Mouse (Mus musculus): ENCODE measurements around the gene Aurkb. TPM values are rescaled to one million over a fixed set of nuclear protein-coding genes. Genes with fewer than 3 reads are reported as not detected.

The Aurkb gene
- total RNA-seq, 4 experiments from 2014 or later: 0.35 TPM; not detected in 3

DNA sequence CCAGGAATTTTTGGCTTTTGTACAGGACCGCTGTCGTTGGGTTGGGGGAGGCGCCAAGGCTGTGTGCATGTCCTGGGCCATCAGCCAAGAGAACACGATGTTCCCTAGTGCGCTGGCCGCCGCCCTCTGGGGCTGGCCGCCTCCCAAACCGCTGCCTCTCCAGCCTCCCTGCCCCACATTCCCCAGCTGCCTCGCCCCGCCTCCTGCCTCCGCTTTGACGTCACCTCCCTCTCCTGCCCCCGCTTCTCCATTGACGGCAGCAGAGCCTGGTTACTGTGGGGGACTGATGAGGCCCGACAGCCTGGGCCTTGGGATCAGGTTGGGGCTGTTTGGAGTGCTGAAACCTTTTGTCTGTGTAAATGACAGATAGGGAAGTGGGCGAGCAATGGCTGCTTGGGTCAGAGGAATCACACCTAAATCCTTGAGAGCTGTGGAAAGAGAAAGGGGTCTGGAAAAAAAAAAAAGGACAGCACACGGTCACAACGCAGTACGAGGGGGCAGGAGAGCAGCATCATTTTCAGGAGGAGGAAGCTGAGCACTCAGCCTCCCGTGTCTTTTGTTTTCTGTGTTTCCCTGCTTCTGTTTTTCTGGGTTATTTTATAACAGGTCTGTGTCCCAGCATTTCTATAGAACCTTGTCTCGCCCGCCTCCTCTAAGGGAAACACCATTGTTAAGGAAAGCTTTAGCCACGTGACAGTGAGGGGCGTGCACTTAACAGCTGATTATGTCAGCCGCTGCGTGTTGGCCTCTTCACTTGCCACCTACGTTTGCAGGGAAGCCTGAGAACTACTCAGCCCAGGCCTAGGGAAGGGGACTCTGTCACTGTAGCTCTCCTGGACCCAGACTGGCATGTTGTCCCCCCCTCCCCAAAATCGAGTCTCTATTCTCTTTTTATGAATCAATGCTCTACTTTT is 51.8 kb downstream of the Aurkb start:
- peak; percentile 100 for DNase-seq (ENCODE audit: low spot score in 2 of 2)

DNA sequence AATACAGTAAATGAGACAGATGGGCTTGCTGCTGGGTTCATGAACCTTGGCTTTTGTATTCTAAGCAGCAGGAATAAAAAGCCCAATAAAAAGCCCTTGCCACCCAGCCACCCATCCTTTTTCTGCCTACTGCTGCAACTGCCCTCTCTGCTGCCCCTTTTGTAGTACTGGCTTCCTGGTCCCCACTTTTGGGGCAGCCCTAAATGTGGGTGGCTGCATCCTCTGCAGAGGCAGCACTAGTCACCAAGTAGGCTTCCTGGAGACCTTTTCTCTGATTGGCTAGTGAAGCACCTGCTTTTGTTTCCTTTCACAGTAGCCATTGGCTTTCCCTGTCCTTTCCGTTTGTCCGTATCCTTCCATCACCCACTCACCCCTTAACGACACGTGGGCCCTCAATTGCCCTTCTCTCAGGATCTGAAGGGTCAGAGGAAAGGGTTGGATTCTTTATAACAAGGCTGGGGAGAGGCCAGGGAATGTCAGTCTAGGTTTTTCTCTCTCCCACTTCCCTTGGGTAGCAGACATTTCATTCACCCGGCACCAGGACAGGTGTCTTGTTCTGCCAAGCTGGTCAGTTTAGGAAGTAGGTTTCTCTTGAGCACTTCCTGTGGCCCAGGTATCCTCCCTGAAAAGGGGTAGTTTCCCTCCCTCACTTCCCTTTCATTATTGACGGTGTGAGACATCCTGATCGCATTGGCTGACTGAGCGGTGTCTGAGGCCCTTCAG is 52.8 kb downstream of the Aurkb start:
- DNase-seq (ENCODE audit: low spot score in 2 of 2): no peak

DNA sequence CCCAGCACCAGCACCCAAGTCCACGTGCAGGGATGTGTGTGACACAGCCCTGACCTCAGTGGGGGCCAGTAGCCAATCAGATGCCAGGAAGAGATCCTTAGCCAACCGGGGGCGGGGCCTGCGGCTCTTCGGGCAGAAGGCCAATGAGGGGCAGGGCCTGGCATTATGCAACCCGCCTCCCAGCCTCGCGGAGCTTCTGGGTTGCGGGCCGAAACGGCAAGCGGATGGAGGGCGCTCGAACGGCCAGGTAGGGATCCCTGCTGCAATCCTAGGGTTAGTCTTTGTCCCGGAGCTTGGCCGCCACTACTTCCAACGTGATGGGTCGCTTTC is 53.3 kb downstream of the Aurkb start:
- peak; percentile 98 for DNase-seq (ENCODE audit: low spot score in 2 of 2)

DNA sequence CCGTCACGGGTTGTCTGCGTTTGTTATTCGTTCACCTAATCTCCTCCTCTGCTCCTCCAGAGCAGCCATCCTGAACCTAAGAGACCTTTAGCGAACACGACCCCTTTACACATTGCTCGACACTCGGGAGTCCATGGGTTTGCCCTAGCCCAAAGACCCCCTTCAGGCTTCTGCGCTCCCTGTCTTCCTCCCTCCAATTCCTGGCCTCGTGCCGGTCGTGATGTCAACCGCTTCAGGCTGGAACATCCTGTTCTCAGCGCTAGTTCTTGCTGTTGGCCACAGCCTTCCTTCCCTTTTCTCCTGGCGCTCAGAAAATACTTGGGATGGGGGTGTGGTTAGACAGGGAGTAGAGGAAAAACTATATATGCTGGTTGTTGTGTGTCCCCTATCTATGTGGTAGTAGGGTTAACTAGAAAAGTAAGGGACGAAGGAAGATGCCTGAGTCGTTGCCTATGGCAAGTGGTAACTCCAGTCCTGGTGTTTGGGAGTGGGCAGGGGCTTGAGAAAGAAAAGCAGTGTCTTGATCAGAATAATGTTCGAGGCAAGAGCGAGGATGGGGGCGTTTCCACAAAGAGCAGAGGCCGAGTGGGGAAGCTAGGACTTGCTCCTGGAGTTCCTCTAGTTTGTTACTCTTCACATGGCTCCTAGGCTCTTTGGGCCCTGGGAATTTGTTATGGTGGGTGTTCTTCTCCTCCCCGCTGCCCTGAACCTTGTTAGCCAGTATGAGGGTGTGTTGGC is 53.9 kb downstream of the Aurkb start:
- DNase-seq (ENCODE audit: low spot score in 2 of 2): peak; percentile 79 to 84

DNA sequence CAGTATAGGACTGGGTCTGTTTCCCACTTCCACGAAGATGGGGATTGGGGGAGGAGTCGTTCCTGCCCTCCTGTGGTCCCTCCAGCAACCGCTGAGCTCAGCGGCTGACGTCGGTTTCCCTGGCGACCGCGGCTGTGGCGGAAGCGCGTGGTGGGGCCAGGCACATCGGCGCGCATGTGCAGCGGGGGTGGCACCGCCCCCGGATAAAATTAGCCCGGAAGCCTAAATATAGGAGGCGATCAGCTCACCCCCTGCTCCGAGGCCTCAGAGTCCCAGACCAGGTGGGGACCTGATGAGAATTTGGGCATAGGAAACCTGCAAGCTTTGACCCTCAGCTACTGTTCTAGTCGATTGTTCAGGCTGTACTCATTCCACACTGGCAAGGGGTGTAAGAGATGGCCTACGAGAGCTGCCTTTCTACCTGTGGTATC is 54.5 kb downstream of the Aurkb start:
- DNase-seq (ENCODE audit: low spot score in 2 of 2): peak; percentile 92 to 93

DNA sequence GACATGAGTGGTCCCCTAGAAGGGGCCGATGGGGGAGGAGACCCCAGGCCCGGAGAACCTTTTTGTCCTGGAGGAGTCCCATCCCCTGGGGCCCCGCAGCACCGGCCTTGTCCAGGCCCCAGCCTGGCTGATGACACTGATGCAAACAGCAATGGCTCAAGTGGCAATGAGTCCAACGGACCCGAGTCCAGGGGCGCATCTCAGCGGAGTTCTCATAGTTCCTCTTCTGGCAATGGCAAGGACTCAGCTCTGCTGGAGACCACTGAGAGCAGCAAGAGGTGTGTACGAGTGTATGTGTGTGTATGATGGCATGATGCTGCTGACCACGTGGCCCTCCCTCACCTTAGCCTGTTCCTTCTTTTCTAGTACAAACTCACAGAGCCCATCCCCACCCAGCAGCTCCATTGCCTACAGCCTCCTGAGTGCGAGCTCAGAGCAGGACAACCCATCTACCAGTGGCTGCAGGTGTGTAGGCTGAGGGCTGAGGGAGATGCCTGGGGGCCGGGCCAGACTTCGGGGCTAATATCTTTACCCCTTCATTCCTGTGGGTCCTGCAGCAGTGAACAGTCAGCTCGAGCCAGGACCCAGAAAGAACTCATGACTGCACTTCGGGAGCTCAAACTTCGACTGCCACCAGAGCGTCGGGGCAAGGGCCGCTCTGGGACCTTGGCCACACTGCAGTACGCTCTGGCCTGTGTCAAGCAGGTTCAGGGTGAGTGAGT is 55.4 kb downstream of the Aurkb start:
- no peak for DNase-seq (ENCODE audit: low spot score in 2 of 2)

Other genes with a start within 250 kb of the Aurkb start
- 10 to 100 TPM; 70.5 to 96.6 (median 85.7) TPM for gene Ndel1, start 173.8 kb upstream of the Aurkb start, total RNA-seq (2022)
- under 1 TPM in 1 of 4 experiments, not detected in 3; 0.10 TPM for gene Rnf222, start 157.1 kb upstream of the Aurkb start, total RNA-seq (2022)
- gene Rpl26, start 144.1 kb upstream of the Aurkb start, total RNA-seq (2022): 100 to 1,000 TPM; 671 to 819 (median 724) TPM
- gene Odf4, start 118.6 kb upstream of the Aurkb start, total RNA-seq (2022): not detected
- 1 to 10 TPM; 5.3 to 8.1 (median 6.6) TPM for gene Arhgef15, start 88.2 kb upstream of the Aurkb start, total RNA-seq (2022)
- gene Slc25a35, start 77.5 kb upstream of the Aurkb start, total RNA-seq (2022): 1 to 10 TPM; 3.5 to 4.8 (median 4.3) TPM
- 10 to 100 TPM; 59.5 to 84.1 (median 69.6) TPM for gene Rangrf, start 70.5 kb upstream of the Aurkb start, total RNA-seq (2022)
- 1 to 10 TPM; 4.9 to 9.3 (median 7.4) TPM for gene Pfas, start 37.2 kb upstream of the Aurkb start, total RNA-seq (2022)
- 10 to 100 TPM; 10.1 to 12.7 (median 11.0) TPM for gene Ctc1, start 29.7 kb upstream of the Aurkb start, total RNA-seq (2022)
- gene Borcs6, start 14.1 kb downstream of the Aurkb start, total RNA-seq (2022): 10 to 100 TPM; 22.4 to 26.2 (median 23.7) TPM
- gene Tmem107, start 25.2 kb downstream of the Aurkb start, total RNA-seq (2022): 1 to 10 TPM; 2.9 to 7.0 (median 5.2) TPM
- gene Vamp2, start 42.8 kb downstream of the Aurkb start, total RNA-seq (2022): 10 to 100 TPM; 31.4 to 39.6 (median 35.6) TPM
- 10 to 100 TPM; 58.8 to 81.4 (median 70.4) TPM for gene Per1, start 49.6 kb downstream of the Aurkb start, total RNA-seq (2022)
- gene Hes7, start 74.8 kb downstream of the Aurkb start, total RNA-seq (2022): not detected
- gene 9130213A22Rik, start 76.9 kb downstream of the Aurkb start, total RNA-seq (2022): under 1 TPM in 1 of 4 experiments, not detected in 3; 0.18 TPM
- under 1 TPM in 1 of 4 experiments, not detected in 3; 0.21 TPM for gene Aloxe3, start 80.2 kb downstream of the Aurkb start, total RNA-seq (2022)
- gene Alox12b, start 111.3 kb downstream of the Aurkb start, total RNA-seq (2022): not detected
- not detected for gene Alox8, start 152.2 kb downstream of the Aurkb start, total RNA-seq (2022)
- gene Gucy2e, start 191.4 kb downstream of the Aurkb start, total RNA-seq (2022): not detected